Mouse (Mus musculus): ENCODE results near the gene Hist1h4b. TPM values are rescaled to one million over a fixed set of nuclear protein-coding genes. Genes with fewer than 3 reads are reported as not detected.
"Not testable (repeated sequence)": the region's sequence is repeated elsewhere in the genome, so short reads cannot be mapped to it uniquely, and the experiment has no call there.

Gene Hist1h4b
- polyA plus RNA-seq, 1 experiment from 2014 or later: 7.5 TPM

GRCm38 (mm10) chr13:23745381-23746161, 11.2 kb upstream of the Hist1h4b start, which contains the start of gene Hist1h3c:
Gene Hist1h3c, minus strand, starts transcription at chr13:23745602.
- no peak for TF ChIP-seq CTCF (IDR thresholded peaks at IDR 0.05; ENCODE audit: low read depth)
- H3K27ac ChIP-seq (ENCODE audit: low read depth): peak within 1 kb of the TSS; percentile 100
- WGBS: under 1% methylated on average over 23 of the region's 28 CpGs

GRCm38 (mm10) chr13:23746201-23747080, 10.4 kb upstream of the Hist1h4b start, which contains the start of gene Hist1h2bb:
Gene Hist1h2bb, plus strand, starts transcription at chr13:23746734.
- not testable (repeated sequence) for H3K36me3 ChIP-seq (ENCODE audit: insufficient read depth); H3K4me1 ChIP-seq (ENCODE audit: insufficient read depth); H3K9me3 ChIP-seq (ENCODE audit: low read depth, low read length); H3K27me3 ChIP-seq (ENCODE audit: insufficient read depth, low read length)
- Histone ChIP-seq H3K9ac (peak within 1 kb of the TSS; percentile 79), H3K4me3 (ENCODE audit: low read depth, low read length) (peak within 1 kb of the TSS; percentile 45), H3K27ac (ENCODE audit: low read depth) (peak within 1 kb of the TSS; percentile 100), H3K4me2 (peak within 1 kb of the TSS; percentile 91)
- WGBS: under 1% methylated on average over 35 of the region's 58 CpGs
- peak; percentile 5; the same call in 1 of the 2 replicates for TF ChIP-seq CTCF (IDR thresholded peaks at IDR 0.05; ENCODE audit: low read depth)
- DNase-seq: peak; percentile 93
- peak; percentile 93 for ATAC-seq (ENCODE audit: insufficient read depth)

More at GRCm38 (mm10) chr13:23745381-23746161, 11.2 kb upstream of the Hist1h4b start, which contains the start of gene Hist1h3c:
- H3K9ac ChIP-seq: peak within 1 kb of the TSS; percentile 79
- ATAC-seq (ENCODE audit: insufficient read depth): peak; percentile 68
- DNase-seq: peak; percentile 98
- H3K36me3 ChIP-seq (ENCODE audit: insufficient read depth): no peaks in the 10 kb centered on the region
- H3K27me3 ChIP-seq (ENCODE audit: insufficient read depth, low read length): no peaks in the 10 kb centered on the region
- no peaks in the 10 kb centered on the region for H3K9me3 ChIP-seq (ENCODE audit: low read depth, low read length)
- peak within 1 kb of the TSS; percentile 45 for H3K4me3 ChIP-seq (ENCODE audit: low read depth, low read length)
- peak within 1 kb of the TSS; percentile 91 for H3K4me2 ChIP-seq
- peaks cover 10% of the 10 kb centered on the region for H3K4me1 ChIP-seq (ENCODE audit: insufficient read depth)

GRCm38 (mm10) chr13:23747081-23747891, 9.5 kb upstream of the Hist1h4b start:
- no peaks in the 10 kb centered on the region for H3K9me3 ChIP-seq (ENCODE audit: low read depth, low read length)
- H3K9ac ChIP-seq: peak overlapping the region; percentile 62
- ATAC-seq (ENCODE audit: insufficient read depth) (no peak; the same call in 1 of the 2 replicates), DNase-seq (peak; percentile 73)
- 2% methylated on average over 10 of the region's 13 CpGs for WGBS
- peaks cover 8% of the 10 kb centered on the region for H3K4me1 ChIP-seq (ENCODE audit: insufficient read depth)
- peak overlapping the region; percentile 45 for H3K4me3 ChIP-seq (ENCODE audit: low read depth, low read length)
- H3K36me3 ChIP-seq (ENCODE audit: insufficient read depth): no peaks in the 10 kb centered on the region
- H3K27ac ChIP-seq (ENCODE audit: low read depth): peak overlapping the region; percentile 100
- H3K4me2 ChIP-seq: peak overlapping the region; percentile 91
- TF ChIP-seq CTCF (IDR thresholded peaks at IDR 0.05; ENCODE audit: low read depth): no peak
- no peaks in the 10 kb centered on the region for H3K27me3 ChIP-seq (ENCODE audit: insufficient read depth, low read length)

DNA sequence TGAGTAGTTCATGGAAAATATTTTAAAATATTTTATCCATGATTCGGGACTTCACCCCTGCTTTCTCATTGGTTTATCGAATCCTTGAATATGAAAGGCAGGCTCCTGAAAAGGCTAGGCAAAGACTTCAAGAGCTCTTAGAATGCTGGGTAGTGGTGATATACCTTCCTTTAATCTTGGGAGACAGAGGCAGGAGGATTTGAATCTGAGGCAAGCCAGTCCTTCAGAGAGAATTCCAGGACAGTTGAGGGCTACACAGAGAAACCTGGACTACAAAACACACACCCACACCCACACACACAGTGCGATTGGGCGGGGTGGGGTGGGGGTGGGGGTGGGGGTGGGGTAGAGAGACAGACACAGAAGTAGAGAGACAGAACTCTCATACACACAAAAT, 8.9 kb upstream of the Hist1h4b start:
- WGBS: 6% methylated on average over 4 of the region's 4 CpGs
- peak overlapping the region; percentile 62 for H3K9ac ChIP-seq

DNA sequence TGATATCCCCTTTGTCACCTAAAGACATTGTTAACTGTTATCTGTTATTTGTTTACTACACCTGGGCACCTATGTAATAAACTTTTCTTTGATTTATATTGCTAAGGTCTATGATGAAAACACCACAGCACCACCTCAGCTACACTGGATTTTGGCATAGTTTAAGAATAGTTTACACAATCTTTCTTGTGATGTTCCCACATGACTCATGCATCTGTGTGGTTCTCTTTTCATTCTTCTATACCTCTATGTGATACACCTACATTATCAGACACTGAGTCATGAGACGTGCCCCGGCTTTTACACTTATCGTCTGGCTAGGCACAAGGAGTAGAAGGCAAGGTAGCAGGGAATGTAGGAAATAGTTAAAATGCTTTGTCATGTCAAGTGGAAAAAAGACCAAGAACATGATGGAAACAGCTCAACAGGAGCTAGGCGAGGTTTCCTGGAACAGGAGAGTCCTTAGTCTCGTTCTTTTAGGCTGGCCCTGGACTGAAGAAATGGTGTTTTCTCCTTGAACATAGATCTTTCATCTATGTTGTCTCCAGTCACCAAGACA, 7.2 kb upstream of the Hist1h4b start:
- TF ChIP-seq CTCF (IDR thresholded peaks at IDR 0.05; ENCODE audit: low read depth): no peak
- no peaks in the 10 kb centered on the region for H3K36me3 ChIP-seq (ENCODE audit: insufficient read depth)
- H3K4me2 ChIP-seq: no peak overlapping the region
- peak overlapping the region; percentile 98 for H3K27ac ChIP-seq (ENCODE audit: low read depth)
- 90% methylated on average over 5 of the region's 5 CpGs for WGBS
- no peak overlapping the region for H3K4me3 ChIP-seq (ENCODE audit: low read depth, low read length)
- H3K27me3 ChIP-seq (ENCODE audit: insufficient read depth, low read length): no peaks in the 10 kb centered on the region
- H3K9me3 ChIP-seq (ENCODE audit: low read depth, low read length): no peaks in the 10 kb centered on the region
- no peak overlapping the region for H3K9ac ChIP-seq
- DNase-seq (no peak), ATAC-seq (ENCODE audit: insufficient read depth) (no peak)
- H3K4me1 ChIP-seq (ENCODE audit: insufficient read depth): peaks cover 12% of the 10 kb centered on the region

More for the DNA sequence above, 8.9 kb upstream of the Hist1h4b start:
- peak overlapping the region; percentile 91 for H3K4me2 ChIP-seq
- H3K4me3 ChIP-seq (ENCODE audit: low read depth, low read length): peak overlapping the region; percentile 45
- H3K27ac ChIP-seq (ENCODE audit: low read depth): peak overlapping the region; percentile 100
- peaks cover 8% of the 10 kb centered on the region for H3K4me1 ChIP-seq (ENCODE audit: insufficient read depth)
- no peak for TF ChIP-seq CTCF (IDR thresholded peaks at IDR 0.05; ENCODE audit: low read depth)
- H3K36me3 ChIP-seq (ENCODE audit: insufficient read depth): no peaks in the 10 kb centered on the region
- no peaks in the 10 kb centered on the region for H3K27me3 ChIP-seq (ENCODE audit: insufficient read depth, low read length)
- DNase-seq (peak; percentile 64), ATAC-seq (ENCODE audit: insufficient read depth) (no peak)
- H3K9me3 ChIP-seq (ENCODE audit: low read depth, low read length): no peaks in the 10 kb centered on the region

GRCm38 (mm10) chr13:23750839-23751477, 5.9 kb upstream of the Hist1h4b start, which contains the start of gene Hist1h2ab:
Gene Hist1h2ab, plus strand, starts transcription at chr13:23751126.
- DNase-seq (peak; percentile 92), ATAC-seq (ENCODE audit: insufficient read depth) (peak; percentile 43)
- Histone ChIP-seq H3K4me2 (peak within 1 kb of the TSS; percentile 64), H3K4me3 (ENCODE audit: low read depth, low read length) (peak within 1 kb of the TSS; percentile 41), H3K27ac (ENCODE audit: low read depth) (peak within 1 kb of the TSS; percentile 98), H3K9ac (peak within 1 kb of the TSS; percentile 56), H3K4me1 (ENCODE audit: insufficient read depth) (peaks cover 12% of the 10 kb centered on the region)
- not testable (repeated sequence) for H3K36me3 ChIP-seq (ENCODE audit: insufficient read depth); H3K9me3 ChIP-seq (ENCODE audit: low read depth, low read length); H3K27me3 ChIP-seq (ENCODE audit: insufficient read depth, low read length)
- under 1% methylated on average over 27 of the region's 47 CpGs for WGBS
